Mouse (Mus musculus): ENCODE results near the gene Plekha7. TPM values are rescaled to one million over a fixed set of nuclear protein-coding genes. Genes with fewer than 3 reads are reported as not detected.

The Plekha7 gene
- total RNA-seq (2023), result under 1 TPM in 1 of 2 experiments, not detected in 1; 0.15 TPM

GRCm38 (mm10) chr7:116307871-116308631, at the start of gene Plekha7:
Plekha7 (minus strand) TSS chr7:116308376.

GRCm38 (mm10) chr7:116333713-116334668, 25.8 kb upstream of the Plekha7 start, which contains the start of gene Rps13:
Rps13 (minus strand) TSS chr7:116334195.

GRCm38 (mm10) chr7:116084366-116084765, 223.8 kb downstream of the Plekha7 start, which contains the start of gene Gm4353:
Gm4353 (minus strand) TSS chr7:116084635.

Other genes with a start within 250 kb of the Plekha7 start
- gene Gm4353, start 223.7 kb downstream of the Plekha7 start, total RNA-seq (2023), result 1 to 10 TPM; 2.1 to 2.5 TPM
- 100 to 1,000 TPM; 429 to 436 TPM for gene Rps13, start 25.8 kb upstream of the Plekha7 start, total RNA-seq (2023)
- 10 to 100 TPM; 35.7 to 45.4 TPM for gene Pik3c2a, start 135.1 kb upstream of the Plekha7 start, total RNA-seq (2023)
- gene Nucb2, start 196.0 kb upstream of the Plekha7 start, total RNA-seq (2023), result 10 to 100 TPM; 33.1 to 33.9 TPM